Mouse (Mus musculus) forebrain, embryonic 15.5 days (tissue): ENCODE data around the gene Cdh13. TPM values are rescaled to one million over a fixed set of nuclear protein-coding genes. Genes with fewer than 3 reads are reported as not detected.

ENCODE experiments used
- ATAC-seq: fragments of 200-750 bp; cut with Nextera tagmentation; replicated peaks from 2 replicates; pipeline ENCODE4 v1.8.0; 2017; ENCODE audit warnings: mild to moderate bottlenecking, moderate TSS enrichment, moderate library complexity
- H3K27ac ChIP-seq: fragments of 300-500 bp; sonication (generic); replicated peaks from 2 replicates; pipeline ENCODE4 v1.5.1; 2015; ENCODE audit warnings: mild to moderate bottlenecking, inconsistent platforms
- H3K27me3 ChIP-seq: fragments of 300-500 bp; sonication (generic); 2 replicates; pipeline ENCODE4 v1.6.1; 2015; ENCODE audit warnings: inconsistent platforms
- H3K36me3 ChIP-seq: fragments of 300-500 bp; sonication (generic); 2 replicates; pipeline ENCODE4 v1.6.1; 2015; ENCODE audit warnings: mild to moderate bottlenecking, inconsistent platforms
- H3K4me1 ChIP-seq: fragments of 300-500 bp; sonication (generic); 2 replicates; pipeline ENCODE4 v1.6.1; 2015; ENCODE audit warnings: inconsistent platforms
- H3K4me2 ChIP-seq: fragments of 300-500 bp; sonication (generic); replicated peaks from 2 replicates; pipeline ENCODE4 v1.6.1; 2015; ENCODE audit warnings: mild to moderate bottlenecking, inconsistent platforms
- H3K4me3 ChIP-seq: fragments of 300-500 bp; sonication (generic); 2 replicates; pipeline ENCODE4 v1.5.1; 2015; ENCODE audit warnings: mild to moderate bottlenecking, inconsistent platforms
- H3K9ac ChIP-seq: fragments of 300-500 bp; sonication (generic); replicated peaks from 2 replicates; pipeline ENCODE4 v1.6.1; 2015; ENCODE audit warnings: mild to moderate bottlenecking, inconsistent platforms
- H3K9me3 ChIP-seq: fragments of 300-500 bp; sonication (generic); 2 replicates; pipeline ENCODE4 v1.6.1; 2016; ENCODE audit warnings: inconsistent platforms
- WGBS: fragments of 180-500 bp; shearing (Covaris S2); methylation state at CpG from one replicate; pipeline ENCODE4 v1.1.7; 2015; ENCODE audit warnings: mixed read lengths; 5-methylcytosine and 5-hydroxymethylcytosine counted together
- polyA plus RNA-seq: library from polyadenylated mRNA; unstranded; fragments of >200 nt; fragmentation: Nextera tagmentation; extraction: Ambion mirVana; gene quantifications from 2 replicates; pipeline ENCODE4 v1.2.1, GENCODE M21; 2015

The Cdh13 gene
- polyA plus RNA-seq, 1 experiment from 2014 or later = 102 TPM

DNA sequence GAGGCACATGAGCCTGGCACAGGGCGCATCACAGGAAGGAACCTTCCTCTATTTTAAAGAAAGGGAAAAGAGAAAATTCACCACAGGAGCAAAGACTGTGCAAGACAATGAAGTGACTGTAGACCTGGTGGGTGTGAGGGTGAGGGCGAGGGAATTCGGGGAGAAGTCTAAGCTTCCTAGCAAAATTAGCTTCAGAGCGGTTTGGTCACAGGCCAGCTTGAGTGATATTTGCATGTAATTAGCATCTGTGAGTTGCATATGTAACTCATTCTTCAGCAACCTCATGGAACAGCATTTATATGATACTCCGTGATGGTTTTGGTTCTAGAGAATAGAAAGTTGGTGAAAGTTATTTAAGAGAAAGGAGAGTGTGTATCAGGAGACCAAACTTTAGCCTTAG is 73.5 kb downstream of the Cdh13 start:
- H3K4me2 ChIP-seq = no peak overlapping the region
- no peaks in the 10 kb centered on the region for H3K36me3 ChIP-seq
- WGBS = 51% methylated on average over 5 of the region's 5 CpGs
- no peak overlapping the region for H3K4me3 ChIP-seq
- ATAC-seq = no peak
- H3K27ac ChIP-seq = 0 out of 2 replicates have a peak overlapping the region, but pooled peaks have one; percentile 46
- no peaks in the 10 kb centered on the region for H3K9me3 ChIP-seq
- peaks cover 8% of the 10 kb centered on the region for H3K4me1 ChIP-seq
- H3K9ac ChIP-seq = no peak overlapping the region
- H3K27me3 ChIP-seq = no peaks in the 10 kb centered on the region

DNA sequence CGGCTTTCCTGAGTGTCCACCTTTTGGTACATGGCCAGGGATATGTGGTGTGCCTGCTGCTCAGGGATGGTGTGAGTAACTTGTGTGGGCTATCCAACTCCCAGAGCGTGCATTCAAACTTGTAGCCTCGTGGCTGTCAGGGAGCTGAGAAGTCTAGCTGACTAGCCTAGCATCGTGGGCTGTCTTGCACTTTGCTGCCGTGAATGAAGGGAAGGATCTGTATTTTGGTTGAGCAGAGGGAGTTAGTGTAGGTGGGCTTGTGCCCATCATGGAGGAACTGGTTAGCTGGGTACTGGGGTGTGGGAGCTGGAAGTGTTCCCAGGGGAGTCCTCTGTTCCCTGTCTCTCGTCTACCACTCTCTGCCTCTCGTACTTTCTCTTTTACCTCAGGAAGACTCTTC is 74.1 kb downstream of the Cdh13 start:
- no peaks in the 10 kb centered on the region for H3K36me3 ChIP-seq
- no peak overlapping the region for H3K27ac ChIP-seq
- H3K4me3 ChIP-seq = no peak overlapping the region
- H3K27me3 ChIP-seq = no peaks in the 10 kb centered on the region
- ATAC-seq = no peak
- peaks cover 8% of the 10 kb centered on the region for H3K4me1 ChIP-seq
- 92% methylated on average over 7 of the region's 7 CpGs for WGBS
- no peak overlapping the region for H3K9ac ChIP-seq
- no peaks in the 10 kb centered on the region for H3K9me3 ChIP-seq
- H3K4me2 ChIP-seq = no peak overlapping the region

DNA sequence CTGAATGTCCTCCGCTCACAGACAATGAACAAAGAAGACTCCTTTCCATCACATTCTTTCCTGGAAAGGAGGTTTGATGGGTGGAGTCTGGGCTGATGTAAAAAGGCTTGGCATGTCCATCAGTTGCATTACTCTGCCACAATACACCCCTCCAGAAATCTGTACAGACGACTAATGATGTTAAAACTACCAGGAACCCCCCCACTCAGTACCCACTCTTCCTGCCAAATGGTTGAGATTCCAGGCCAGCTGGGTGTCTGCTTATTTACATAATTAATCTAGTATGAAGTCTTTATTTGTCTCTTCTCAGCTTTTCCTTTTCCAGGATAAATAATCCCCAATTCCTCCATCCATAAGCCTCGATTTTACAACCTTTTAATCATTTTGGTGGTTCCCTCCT is 80.2 kb downstream of the Cdh13 start:
- no peak overlapping the region for H3K9ac ChIP-seq
- peaks cover 26% of the 10 kb centered on the region for H3K4me1 ChIP-seq
- H3K4me2 ChIP-seq = no peak overlapping the region
- peak; percentile 61; the same call in 1 of the 2 replicates for ATAC-seq
- WGBS = 38% methylated on average over 3 of the region's 3 CpGs
- H3K4me3 ChIP-seq = no peak overlapping the region
- no peaks in the 10 kb centered on the region for H3K27me3 ChIP-seq
- H3K27ac ChIP-seq = peak overlapping the region; percentile 43; the same call in 1 of the 2 replicates
- H3K9me3 ChIP-seq = no peaks in the 10 kb centered on the region
- H3K36me3 ChIP-seq = no peaks in the 10 kb centered on the region

DNA sequence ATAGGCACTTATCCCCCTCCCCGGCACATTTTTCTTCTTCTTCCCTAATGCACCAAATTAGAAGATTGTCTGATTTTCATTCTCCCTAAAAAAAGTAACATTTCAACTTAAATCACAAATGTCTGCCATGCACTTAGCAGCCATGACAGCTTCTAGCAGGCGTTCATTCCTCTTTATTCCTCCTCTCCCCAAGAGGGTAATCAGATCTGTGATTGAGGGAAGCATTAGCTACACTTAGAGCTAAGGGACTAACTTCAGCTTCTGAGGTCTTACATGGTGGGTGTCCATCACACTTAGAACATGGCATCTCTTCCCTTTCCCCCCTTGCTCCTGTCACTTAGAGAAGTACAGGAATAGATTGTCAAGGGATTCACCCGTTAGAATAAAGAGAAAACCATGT is 89.6 kb downstream of the Cdh13 start:
- H3K9ac ChIP-seq = no peak overlapping the region
- no peaks in the 10 kb centered on the region for H3K27me3 ChIP-seq
- WGBS = 72% methylated on average over 3 of the region's 3 CpGs
- H3K36me3 ChIP-seq = no peaks in the 10 kb centered on the region
- no peak overlapping the region for H3K4me2 ChIP-seq
- H3K4me1 ChIP-seq = peaks cover 18% of the 10 kb centered on the region
- no peak overlapping the region for H3K27ac ChIP-seq
- no peaks in the 10 kb centered on the region for H3K9me3 ChIP-seq
- no peak overlapping the region for H3K4me3 ChIP-seq
- ATAC-seq = no peak

DNA sequence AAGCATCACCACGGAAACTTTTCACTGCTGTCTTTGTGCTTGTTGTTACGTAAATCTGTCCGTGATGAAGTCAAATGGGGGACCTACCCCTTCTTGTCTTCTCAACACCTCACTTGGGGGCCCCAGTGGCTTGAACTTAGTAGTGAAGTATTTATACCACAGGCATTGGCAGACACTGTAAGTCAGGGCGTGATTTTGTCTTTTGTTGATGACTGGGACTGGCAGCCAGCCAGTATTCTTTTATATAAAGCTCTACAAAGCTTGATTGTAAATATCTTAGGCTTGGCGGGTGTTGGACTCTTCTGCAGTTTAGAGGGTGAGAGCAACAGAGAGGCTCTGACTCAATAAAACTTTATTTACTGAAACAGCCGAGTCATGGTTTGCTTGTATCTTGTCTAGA is 91.2 kb downstream of the Cdh13 start:
- H3K9me3 ChIP-seq = no peaks in the 10 kb centered on the region
- no peak overlapping the region for H3K4me3 ChIP-seq
- H3K9ac ChIP-seq = no peak overlapping the region
- no peak; the same call in 1 of the 2 replicates for ATAC-seq
- WGBS = 29% methylated on average over 6 of the region's 6 CpGs
- no peaks in the 10 kb centered on the region for H3K36me3 ChIP-seq
- H3K4me1 ChIP-seq = peaks cover 28% of the 10 kb centered on the region
- H3K27me3 ChIP-seq = no peaks in the 10 kb centered on the region
- no peak overlapping the region for H3K27ac ChIP-seq
- H3K4me2 ChIP-seq = no peak overlapping the region

DNA sequence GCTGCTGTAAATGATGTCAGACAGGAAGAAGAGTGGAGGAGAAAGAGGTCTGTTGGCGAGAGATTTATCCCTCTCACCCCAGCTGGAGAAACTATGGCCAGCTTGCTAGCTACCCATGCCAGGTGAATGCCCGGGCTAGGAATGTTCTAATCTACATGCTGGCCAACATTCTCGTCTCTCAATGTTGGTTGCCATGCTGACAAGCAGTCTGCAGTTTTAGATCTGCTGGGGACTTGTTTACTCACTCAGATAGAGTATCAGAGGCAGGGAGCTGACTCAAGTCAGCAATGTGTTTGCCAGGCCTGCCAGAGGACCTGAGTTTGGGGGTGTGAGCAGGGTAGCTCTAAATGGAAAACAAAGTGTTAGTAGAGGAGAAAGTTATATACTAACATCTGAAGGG is 93.3 kb downstream of the Cdh13 start:
- Histone ChIP-seq H3K4me2 (no peak overlapping the region), H3K27me3 (no peaks in the 10 kb centered on the region), H3K36me3 (no peaks in the 10 kb centered on the region), H3K9ac (no peak overlapping the region), H3K4me3 (no peak overlapping the region), H3K27ac (0 out of 2 replicates have a peak overlapping the region, but pooled peaks have one; percentile 43), H3K4me1 (peaks cover 45% of the 10 kb centered on the region), H3K9me3 (no peaks in the 10 kb centered on the region)
- ATAC-seq = no peak
- WGBS = 32% methylated on average over 3 of the region's 3 CpGs

DNA sequence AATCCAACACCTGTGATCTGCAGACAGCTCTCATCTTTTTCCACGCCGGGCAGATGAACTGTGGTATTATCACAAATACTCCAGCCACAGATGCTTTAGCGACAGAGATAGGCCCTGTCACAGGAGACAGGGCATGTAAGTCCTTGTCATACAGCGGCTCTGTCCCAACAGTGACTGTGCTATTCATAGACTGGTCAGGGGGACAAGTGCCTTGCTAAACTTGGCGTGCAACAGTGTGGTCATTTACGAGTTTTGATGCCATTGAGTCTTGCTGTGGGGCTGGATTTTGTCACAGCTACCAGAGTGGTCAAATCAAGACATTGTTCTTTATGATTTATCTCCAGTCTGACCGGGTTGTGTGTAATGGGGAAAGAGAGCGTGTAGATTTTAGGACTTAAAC is 95.5 kb downstream of the Cdh13 start:
- ATAC-seq = no peak
- H3K9ac ChIP-seq = no peak overlapping the region

DNA sequence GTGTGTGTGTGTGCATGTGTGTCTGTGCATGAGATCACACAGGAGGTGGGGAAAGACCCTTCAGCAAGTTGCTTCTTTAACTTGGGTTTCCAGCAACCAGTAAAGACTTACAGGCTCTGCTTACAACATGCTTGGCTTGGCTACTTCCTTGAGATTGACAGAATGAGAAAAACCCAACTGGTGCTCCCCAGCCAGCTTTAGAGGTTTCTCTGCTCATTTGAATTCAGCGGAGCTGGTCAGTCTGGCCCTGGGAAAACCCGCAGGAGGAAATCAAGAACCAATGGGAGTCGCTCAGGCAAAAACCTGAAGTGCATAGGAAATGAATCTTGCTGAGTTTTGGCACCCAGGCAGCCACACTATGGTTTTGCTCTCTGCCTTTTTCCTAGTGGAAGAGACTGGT is 96.1 kb downstream of the Cdh13 start:
- Histone ChIP-seq H3K36me3 (no peaks in the 10 kb centered on the region), H3K27me3 (no peaks in the 10 kb centered on the region), H3K4me3 (no peak overlapping the region), H3K9ac (no peak overlapping the region), H3K4me2 (no peak overlapping the region), H3K27ac (peak overlapping the region; percentile 60), H3K4me1 (peaks cover 51% of the 10 kb centered on the region), H3K9me3 (no peaks in the 10 kb centered on the region)
- WGBS = 13% methylated on average over 3 of the region's 3 CpGs
- ATAC-seq = peak; percentile 72

More for the DNA sequence above, 95.5 kb downstream of the Cdh13 start:
- H3K36me3 ChIP-seq = no peaks in the 10 kb centered on the region
- no peaks in the 10 kb centered on the region for H3K9me3 ChIP-seq
- H3K4me3 ChIP-seq = no peak overlapping the region
- H3K27ac ChIP-seq = peak overlapping the region; percentile 60; the same call in 1 of the 2 replicates
- WGBS = 81% methylated on average over 8 of the region's 8 CpGs
- no peaks in the 10 kb centered on the region for H3K27me3 ChIP-seq
- no peak overlapping the region for H3K4me2 ChIP-seq
- H3K4me1 ChIP-seq = peaks cover 58% of the 10 kb centered on the region

DNA sequence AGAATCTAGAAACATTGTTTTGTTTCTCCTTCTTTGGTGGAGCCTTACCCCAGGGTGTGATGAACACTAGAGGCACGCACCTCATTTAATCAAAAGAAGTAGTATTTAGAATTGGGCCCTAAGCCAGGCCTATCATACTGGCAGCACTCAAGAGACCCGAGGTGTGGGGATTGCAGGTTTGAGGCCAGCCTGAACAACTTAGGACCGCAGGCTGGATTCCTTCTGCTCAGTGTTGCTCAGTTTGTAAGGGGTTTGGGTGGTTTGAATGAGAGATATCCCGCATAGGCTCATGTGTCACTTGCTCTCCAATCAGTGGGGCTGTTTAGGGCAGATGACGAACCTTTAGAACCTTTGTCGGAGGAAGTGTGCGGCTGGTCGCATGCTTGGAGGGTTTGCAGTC is 96.5 kb downstream of the Cdh13 start:
- no peak overlapping the region for H3K9ac ChIP-seq
- H3K9me3 ChIP-seq = no peaks in the 10 kb centered on the region
- H3K4me2 ChIP-seq = no peak overlapping the region
- H3K27me3 ChIP-seq = no peaks in the 10 kb centered on the region
- no peaks in the 10 kb centered on the region for H3K36me3 ChIP-seq
- peak overlapping the region; percentile 60 for H3K27ac ChIP-seq
- H3K4me3 ChIP-seq = no peak overlapping the region
- ATAC-seq = no peak; the same call in none of the 2 replicates
- WGBS = 43% methylated on average over 8 of the region's 8 CpGs
- peaks cover 47% of the 10 kb centered on the region for H3K4me1 ChIP-seq

DNA sequence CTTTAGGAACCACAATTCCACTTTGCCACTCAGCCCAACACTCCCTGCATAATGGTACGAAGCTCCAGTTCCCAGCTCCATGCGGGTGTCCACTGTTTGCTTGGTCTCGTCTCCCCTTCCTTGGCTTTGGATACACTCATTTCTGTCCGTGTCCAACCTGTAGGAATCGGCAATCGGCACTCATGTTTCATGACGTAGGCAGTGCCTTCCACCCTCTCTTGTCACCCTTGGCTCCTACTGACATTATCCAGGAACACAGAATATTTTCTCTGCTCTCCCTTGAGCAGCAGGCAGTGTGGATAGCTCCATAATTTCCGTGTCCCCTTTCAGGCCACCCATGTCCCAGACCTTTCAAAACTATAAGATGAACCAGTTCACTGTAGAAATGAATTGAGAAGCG is 97.2 kb downstream of the Cdh13 start:
- no peaks in the 10 kb centered on the region for H3K9me3 ChIP-seq
- peaks cover 47% of the 10 kb centered on the region for H3K4me1 ChIP-seq
- H3K36me3 ChIP-seq = no peaks in the 10 kb centered on the region
- H3K9ac ChIP-seq = no peak overlapping the region
- no peak overlapping the region for H3K4me2 ChIP-seq
- no peak overlapping the region for H3K4me3 ChIP-seq
- ATAC-seq = no peak
- no peaks in the 10 kb centered on the region for H3K27me3 ChIP-seq
- H3K27ac ChIP-seq = peak overlapping the region; percentile 60; the same call in 1 of the 2 replicates
- WGBS = 57% methylated on average over 9 of the region's 9 CpGs

DNA sequence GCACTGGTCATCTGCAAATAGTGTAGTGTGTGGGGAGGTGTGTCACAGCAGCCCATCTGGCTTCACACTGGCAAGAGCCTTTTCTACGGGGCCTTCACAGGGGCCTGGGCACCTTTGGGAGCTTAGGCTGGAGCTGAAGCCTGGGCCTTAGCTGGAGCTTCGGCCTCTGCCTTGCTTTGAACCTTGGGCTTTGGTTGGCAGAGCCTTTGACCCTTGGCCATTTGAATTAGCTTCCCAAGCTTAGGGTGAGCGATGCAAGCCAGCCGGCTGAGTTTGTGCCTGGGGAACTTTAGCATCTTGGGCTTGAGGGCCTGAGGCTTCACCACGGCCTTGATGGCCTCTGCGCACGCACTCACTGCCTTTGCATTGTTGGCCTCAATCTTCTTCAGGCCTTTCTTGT is 98.1 kb downstream of the Cdh13 start:
- ATAC-seq = no peak
- H3K27me3 ChIP-seq = no peaks in the 10 kb centered on the region
- H3K4me3 ChIP-seq = no peak overlapping the region
- peaks cover 44% of the 10 kb centered on the region for H3K4me1 ChIP-seq
- no peak overlapping the region for H3K27ac ChIP-seq
- no peaks in the 10 kb centered on the region for H3K36me3 ChIP-seq
- 94% methylated on average over 7 of the region's 7 CpGs for WGBS
- H3K9ac ChIP-seq = no peak overlapping the region
- H3K9me3 ChIP-seq = no peaks in the 10 kb centered on the region
- H3K4me2 ChIP-seq = no peak overlapping the region

DNA sequence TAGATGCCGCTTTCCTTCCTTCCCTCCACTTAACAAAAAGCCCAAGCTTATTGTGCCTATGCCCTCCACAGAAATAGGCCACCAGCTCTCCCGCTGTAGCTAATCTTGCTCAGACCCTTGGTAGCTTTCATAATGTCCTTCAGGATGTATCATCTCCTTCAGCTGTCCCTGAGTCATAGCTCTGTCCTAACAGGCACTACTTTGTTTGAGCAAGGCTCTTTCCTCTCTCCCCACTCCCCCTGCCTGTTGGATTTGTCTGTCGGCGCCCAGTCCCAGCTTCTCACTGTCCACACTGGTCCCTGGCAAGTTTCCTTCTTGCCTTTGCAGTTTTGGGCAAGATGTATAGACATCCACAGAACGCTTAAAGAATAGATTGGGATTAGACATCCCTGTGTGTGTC is 100.8 kb downstream of the Cdh13 start:
- Histone ChIP-seq H3K4me3 (no peak overlapping the region), H3K4me1 (peaks cover 34% of the 10 kb centered on the region), H3K27ac (no peak overlapping the region), H3K27me3 (no peaks in the 10 kb centered on the region), H3K9me3 (no peaks in the 10 kb centered on the region), H3K9ac (no peak overlapping the region), H3K36me3 (no peaks in the 10 kb centered on the region), H3K4me2 (no peak overlapping the region)
- 97% methylated on average over 5 of the region's 5 CpGs for WGBS
- ATAC-seq = no peak

DNA sequence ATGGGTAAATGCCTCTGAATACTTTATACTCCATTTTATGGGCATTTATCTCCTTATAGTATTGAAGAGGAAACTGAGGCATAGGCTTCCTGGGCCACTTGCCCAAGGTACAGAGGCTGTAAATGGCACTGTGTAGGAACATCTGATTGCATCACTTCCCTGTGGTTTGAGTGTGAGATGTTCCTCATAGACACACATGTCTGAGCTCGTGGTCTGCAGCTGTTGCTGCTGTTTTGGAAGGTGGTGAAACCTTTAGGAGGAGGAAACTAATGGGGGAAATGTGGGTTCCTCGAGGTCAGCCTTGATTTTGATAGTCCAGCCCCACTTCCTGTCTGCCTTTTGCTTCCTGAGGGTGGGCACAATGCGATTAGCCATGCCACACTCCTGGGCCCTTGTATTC is 105.9 kb downstream of the Cdh13 start:
- Histone ChIP-seq H3K27me3 (no peaks in the 10 kb centered on the region), H3K4me3 (no peak overlapping the region), H3K27ac (no peak overlapping the region), H3K9ac (no peak overlapping the region), H3K4me2 (no peak overlapping the region), H3K9me3 (no peaks in the 10 kb centered on the region), H3K4me1 (no peaks in the 10 kb centered on the region), H3K36me3 (no peaks in the 10 kb centered on the region)
- 72% methylated on average over 3 of the region's 3 CpGs for WGBS
- no peak for ATAC-seq
